Mouse (Mus musculus) hindbrain, embryonic 16.5 days (tissue): ENCODE data around the gene Carns1. TPM values are rescaled to one million over a fixed set of nuclear protein-coding genes. Genes with fewer than 3 reads are reported as not detected.
A peak's percentile ranks its signal among the peaks of the same experiment; 100 is the strongest.

ENCODE experiments used
- ATAC-seq: fragments of 200-750 bp; cut with Nextera tagmentation; 2 replicates; pipeline ENCODE4 v1.8.0; 2017; ENCODE audit warnings: moderate TSS enrichment, moderate library complexity
- H3K27ac ChIP-seq: fragments of 300-500 bp; sonication (generic); 2 replicates; pipeline ENCODE4 v1.5.1; 2014; ENCODE audit warnings: low read depth, mild to moderate bottlenecking, control low read depth, low read length, moderate library complexity
- H3K27me3 ChIP-seq: fragments of 300-500 bp; sonication (generic); replicated peaks from 2 replicates; pipeline ENCODE4 v1.6.1; 2014; ENCODE audit warnings: low read length; ENCODE audit not compliant: control insufficient read depth, insufficient read depth
- H3K36me3 ChIP-seq: fragments of 300-500 bp; sonication (generic); 2 replicates; pipeline ENCODE4 v1.6.1; 2014; ENCODE audit warnings: mild to moderate bottlenecking, low read length, moderate library complexity, mixed read lengths; ENCODE audit not compliant: control insufficient read depth, insufficient read depth
- H3K4me1 ChIP-seq: fragments of 300-500 bp; sonication (generic); 2 replicates; pipeline ENCODE4 v1.6.1; 2014; ENCODE audit warnings: low read depth, low read length; ENCODE audit not compliant: control insufficient read depth, insufficient read depth
- H3K4me2 ChIP-seq: fragments of 300-500 bp; sonication (generic); 2 replicates; pipeline ENCODE4 v1.6.1; 2014; ENCODE audit warnings: mild to moderate bottlenecking, low read length, control low read depth, moderate library complexity
- H3K4me3 ChIP-seq: fragments of 300-500 bp; sonication (generic); 2 replicates; pipeline ENCODE4 v1.5.1; 2014; ENCODE audit warnings: mild to moderate bottlenecking, low read length, control low read depth, moderate library complexity
- H3K9ac ChIP-seq: fragments of 300-500 bp; sonication (generic); 2 replicates; pipeline ENCODE4 v1.6.1; 2014; ENCODE audit warnings: low read depth, mild to moderate bottlenecking, control low read depth, low read length, moderate library complexity
- H3K9me3 ChIP-seq: fragments of 300-500 bp; sonication (generic); 2 replicates; pipeline ENCODE4 v1.6.1; 2014; ENCODE audit warnings: mild to moderate bottlenecking, low read length, moderate library complexity; ENCODE audit not compliant: control insufficient read depth
- WGBS: fragments of 180-500 bp; shearing (Covaris S2); extraction: QIAGEN DNeasy Blood & Tissue Kit; methylation state at CpG from one replicate; pipeline ENCODE4 v1.1.7; 2014; 5-methylcytosine and 5-hydroxymethylcytosine counted together
- polyA plus RNA-seq: library from polyadenylated mRNA; unstranded; fragments of >200 nt; fragmentation: Nextera tagmentation; extraction: Ambion mirVana; gene quantifications from 2 replicates; pipeline ENCODE4 v1.2.1, GENCODE M21; 2015

The Carns1 gene
- polyA plus RNA-seq, 1 experiment from 2014 or later: 7.9 TPM

- peaks cover 32% of the 10 kb centered on the region for H3K4me1 ChIP-seq
- H3K27me3 ChIP-seq: peaks cover 28% of the 10 kb centered on the region
- H3K9ac ChIP-seq: no peak overlapping the region
- H3K27ac ChIP-seq: no peak overlapping the region
- H3K4me2 ChIP-seq: peak overlapping the region; percentile 18; the same call in 1 of the 2 replicates
- no peaks in the 10 kb centered on the region for H3K9me3 ChIP-seq
- H3K4me3 ChIP-seq: no peak overlapping the region
- no peaks in the 10 kb centered on the region for H3K36me3 ChIP-seq
- 18% methylated on average over 14 of the region's 14 CpGs for WGBS
- no peak for ATAC-seq
Observed at GRCm38 (mm10) chr19:4216041-4216685, 40.9 kb upstream of the Carns1 start.

GRCm38 (mm10) chr19:4215451-4215840 is 40.2 kb upstream of the Carns1 start:
- Histone ChIP-seq H3K9me3 (no peaks in the 10 kb centered on the region), H3K9ac (peak overlapping the region; percentile 73), H3K36me3 (no peaks in the 10 kb centered on the region), H3K27me3 (peaks cover 28% of the 10 kb centered on the region), H3K4me3 (peak overlapping the region; percentile 54), H3K4me1 (peaks cover 25% of the 10 kb centered on the region), H3K27ac (no peak overlapping the region), H3K4me2 (peak overlapping the region; percentile 92)
- WGBS: 1% methylated on average over 16 of the region's 21 CpGs
- no peak for ATAC-seq

- ATAC-seq: 0 out of 2 replicates have a peak, but pooled peaks have one; percentile 35
- WGBS: under 1% methylated on average over 14 of the region's 81 CpGs
- Histone ChIP-seq H3K4me3 (peak overlapping the region; percentile 54), H3K27me3 (peaks cover 28% of the 10 kb centered on the region), H3K9me3 (no peaks in the 10 kb centered on the region), H3K4me1 (peaks cover 20% of the 10 kb centered on the region), H3K9ac (peak overlapping the region; percentile 73), H3K4me2 (peak overlapping the region; percentile 92), H3K27ac (peak overlapping the region; percentile 15; the same call in 1 of the 2 replicates), H3K36me3 (no peaks in the 10 kb centered on the region)
Observed at GRCm38 (mm10) chr19:4214771-4215450, 39.6 kb upstream of the Carns1 start.

- under 1% methylated on average over 47 of the region's 49 CpGs for WGBS
- H3K27ac ChIP-seq: peak within 1 kb of the TSS; percentile 15; the same call in 1 of the 2 replicates
- H3K36me3 ChIP-seq: no peaks in the 10 kb centered on the region
- H3K27me3 ChIP-seq: peaks cover 28% of the 10 kb centered on the region
- peak within 1 kb of the TSS; percentile 73 for H3K9ac ChIP-seq
- H3K4me1 ChIP-seq: peaks cover 20% of the 10 kb centered on the region
- H3K4me3 ChIP-seq: peak within 1 kb of the TSS; percentile 54
- peak within 1 kb of the TSS; percentile 92 for H3K4me2 ChIP-seq
- ATAC-seq: 0 out of 2 replicates have a peak, but pooled peaks have one; percentile 19
- H3K9me3 ChIP-seq: no peaks in the 10 kb centered on the region
Observed at GRCm38 (mm10) chr19:4214071-4214770, 38.9 kb upstream of the Carns1 start, which contains the start of the genes Clcf1 and AC109138.7. TSS of gene Clcf1 (plus strand) at chr19:4214238. TSS of gene AC109138.7 (plus strand) at chr19:4214357.

- Histone ChIP-seq H3K4me2 (peak overlapping the region; percentile 92), H3K9me3 (no peaks in the 10 kb centered on the region), H3K9ac (no peak overlapping the region), H3K27me3 (peaks cover 28% of the 10 kb centered on the region), H3K36me3 (no peaks in the 10 kb centered on the region), H3K27ac (no peak overlapping the region), H3K4me1 (peaks cover 20% of the 10 kb centered on the region), H3K4me3 (no peak overlapping the region; the same call in 1 of the 2 replicates)
- WGBS: 9% methylated on average over 9 of the region's 9 CpGs
- no peak for ATAC-seq
Observed at GRCm38 (mm10) chr19:4213524-4213974, 38.3 kb upstream of the Carns1 start.

GRCm38 (mm10) chr19:4211891-4212588 is 36.8 kb upstream of the Carns1 start:
- peaks cover 27% of the 10 kb centered on the region for H3K27me3 ChIP-seq
- 23% methylated on average over 4 of the region's 4 CpGs for WGBS
- H3K4me2 ChIP-seq: no peak overlapping the region
- ATAC-seq: no peak
- H3K27ac ChIP-seq: no peak overlapping the region
- no peaks in the 10 kb centered on the region for H3K36me3 ChIP-seq
- H3K4me1 ChIP-seq: peaks cover 20% of the 10 kb centered on the region
- no peaks in the 10 kb centered on the region for H3K9me3 ChIP-seq
- no peak overlapping the region for H3K9ac ChIP-seq
- H3K4me3 ChIP-seq: no peak overlapping the region

GRCm38 (mm10) chr19:4208563-4208962 is 33.3 kb upstream of the Carns1 start:
- H3K9me3 ChIP-seq: no peaks in the 10 kb centered on the region
- H3K4me3 ChIP-seq: no peak overlapping the region
- no peaks in the 10 kb centered on the region for H3K36me3 ChIP-seq
- H3K4me2 ChIP-seq: no peak overlapping the region
- no peak for ATAC-seq
- H3K9ac ChIP-seq: no peak overlapping the region
- H3K4me1 ChIP-seq: no peaks in the 10 kb centered on the region; the same call in 1 of the 2 replicates
- WGBS: 78% methylated on average over 5 of the region's 5 CpGs
- H3K27me3 ChIP-seq: peaks cover 17% of the 10 kb centered on the region
- no peak overlapping the region for H3K27ac ChIP-seq

GRCm38 (mm10) chr19:4206971-4207370 is 31.7 kb upstream of the Carns1 start:
- H3K27ac ChIP-seq: no peak overlapping the region
- H3K36me3 ChIP-seq: no peaks in the 10 kb centered on the region
- no peaks in the 10 kb centered on the region for H3K9me3 ChIP-seq
- H3K4me3 ChIP-seq: no peak overlapping the region
- no peak for ATAC-seq
- peaks cover 8% of the 10 kb centered on the region for H3K4me1 ChIP-seq
- 7% methylated on average over 2 of the region's 2 CpGs for WGBS
- no peak overlapping the region for H3K9ac ChIP-seq
- no peak overlapping the region for H3K4me2 ChIP-seq
- peaks cover 11% of the 10 kb centered on the region for H3K27me3 ChIP-seq
